In genomic region chr17:24886134-24886931, GRCm38 (mm10) we compare ENCODE assay signal across 7 mouse cellular contexts. TPM values are rescaled to one million over a fixed set of nuclear protein-coding genes. Genes with fewer than 3 reads are reported as not detected.
A peak's percentile ranks its signal among the peaks of the same experiment; 100 is the strongest.
DNase-seq lines count a peak whose midpoint lies in the region; ATAC-seq lines count a peak whose summit lies in the region.

TSS of gene Nubp2 (minus strand) at chr17:24886349.
TSS of gene Spsb3 (plus strand) at chr17:24886643.

- peak within 1 kb of the TSS; percentile 97 for H3K4me3 ChIP-seq in intestine, embryonic 15.5 days (replicated peaks)
- H3K4me3 ChIP-seq in midbrain, embryonic 10.5 days, result peak within 1 kb of the TSS; percentile 72

- H3K9me3 ChIP-seq in intestine, embryonic 15.5 days, result no peaks in the 10 kb centered on the region
- no peaks in the 10 kb centered on the region for H3K9me3 ChIP-seq in midbrain, embryonic 10.5 days (replicated peaks)

- peak within 1 kb of the TSS; percentile 88 for H3K9ac ChIP-seq in intestine, embryonic 15.5 days

- H3K4me2 ChIP-seq in intestine, embryonic 15.5 days (replicated peaks), result peak within 1 kb of the TSS; percentile 88

- H3K4me1 ChIP-seq in intestine, embryonic 15.5 days (replicated peaks), result peaks cover 22% of the 10 kb centered on the region
- peaks cover 32% of the 10 kb centered on the region for H3K4me1 ChIP-seq in midbrain, embryonic 10.5 days

- under 1% methylated on average over 69 of the region's 69 CpGs for WGBS in intestine, embryonic 15.5 days
- WGBS in midbrain, embryonic 10.5 days, result under 1% methylated on average over 69 of the region's 69 CpGs

- peak; percentile 99 for DNase-seq in adrenal gland, adult 2 months
- DNase-seq in embryo, embryonic 11.5 days (ENCODE audit: low read depth, low spot score), result peak; percentile 98
- DNase-seq in gastrocnemius, postnatal 36 days, result peak; percentile 92 to 98
- peak; percentile 97 to 100 for DNase-seq in left cerebral cortex, postnatal 25 days (ENCODE audit: low spot score in 2 of 2)
- DNase-seq in midbrain, embryonic 10.5 days (ENCODE audit: low spot score), result peak; percentile 96
- peak; percentile 97 for DNase-seq in right cerebral cortex, postnatal 4 days

- H3K27me3 ChIP-seq in intestine, embryonic 15.5 days (replicated peaks), result no peaks in the 10 kb centered on the region
- H3K27me3 ChIP-seq in midbrain, embryonic 10.5 days (ENCODE audit: low read depth, poor library complexity, severe bottlenecking), result no peaks in the 10 kb centered on the region

- ATAC-seq in intestine, embryonic 15.5 days, result peak; percentile 99

- H3K27ac ChIP-seq in intestine, embryonic 15.5 days, result peak within 1 kb of the TSS; percentile 59; the same call in 1 of the 2 replicates
- peak within 1 kb of the TSS; percentile 81 for H3K27ac ChIP-seq in midbrain, embryonic 10.5 days (replicated peaks)

- intact Hi-C loops in gastrocnemius, postnatal 36 days (cut with DNase I), result no loop called here
- intact Hi-C loops in left cerebral cortex, postnatal 25 days (cut with DNase I), result no loop called here

- H3K36me3 ChIP-seq in intestine, embryonic 15.5 days, result peaks cover 17% of the 10 kb centered on the region
- peaks cover 56% of the 10 kb centered on the region for H3K36me3 ChIP-seq in midbrain, embryonic 10.5 days

RNA-seq across cellular contexts. Expression of gene Nubp2, which starts in this region (rescaled TPM):
- 10 to 100 TPM; 53.1 to 56.6 TPM for total RNA-seq in adrenal gland, adult 2 months (2021)
- polyA plus RNA-seq in adrenal gland, adult 2 months (2012; rRNA removed), result 38.5 and 55.9 TPM in 2 replicates
- 10 to 100 TPM; 10.0 TPM for total RNA-seq in gastrocnemius, postnatal 36 days (2021)
- polyA plus RNA-seq in intestine, embryonic 15.5 days (2015; fragmentation: Nextera tagmentation; extraction: Ambion mirVana), result 51.5 and 57.9 TPM in 2 replicates
- 10 to 100 TPM; 32.7 to 33.6 TPM for total RNA-seq in left cerebral cortex, postnatal 25 days (2021)
- polyA plus RNA-seq in midbrain, embryonic 10.5 days (2016; fragmentation: Nextera tagmentation; extraction: Ambion mirVana), result 85.5 and 87.0 TPM in 2 replicates

RNA-seq across cellular contexts. Expression of gene Spsb3, which starts in this region (rescaled TPM):
- total RNA-seq in adrenal gland, adult 2 months (2021), result 10 to 100 TPM; 30.8 to 33.1 TPM
- 144 and 179 TPM in 2 replicates for polyA plus RNA-seq in adrenal gland, adult 2 months (2012; rRNA removed)
- 10 to 100 TPM; 25.4 to 31.0 TPM for total RNA-seq in gastrocnemius, postnatal 36 days (2021)
- 32.0 and 33.4 TPM in 2 replicates for polyA plus RNA-seq in intestine, embryonic 15.5 days (2015; fragmentation: Nextera tagmentation; extraction: Ambion mirVana)
- total RNA-seq in left cerebral cortex, postnatal 25 days (2021), result 10 to 100 TPM; 57.9 to 58.0 TPM
- 46.6 and 50.4 TPM in 2 replicates for polyA plus RNA-seq in midbrain, embryonic 10.5 days (2016; fragmentation: Nextera tagmentation; extraction: Ambion mirVana)

Comparison
In these comparisons a context has a peak if more than half of its experiments do, and no peak if none do; other contexts are left out.
1. Peak in every context shown above with its lines: DNase-seq, ATAC-seq, H3K4me3 ChIP-seq and H3K27ac ChIP-seq.